Mouse (Mus musculus): ENCODE results near the gene Lipo2. TPM values are rescaled to one million over a fixed set of nuclear protein-coding genes. Genes with fewer than 3 reads are reported as not detected.

The Lipo2 gene
- not detected in 2 replicates for polyA plus RNA-seq (2012; rRNA removed; ENCODE audit: low replicate concordance)

GRCm38 (mm10) chr19:33751259-33751658, at the start of gene Lipo2:
Gene Lipo2, minus strand, starts transcription at chr19:33751359.

GRCm38 (mm10) chr19:33787359-33787758, 36.2 kb upstream of the Lipo2 start, which contains the start of gene Lipo1:
Gene Lipo1, minus strand, starts transcription at chr19:33787459.

GRCm38 (mm10) chr19:33761287-33762086, 10.3 kb upstream of the Lipo2 start, which contains the start of gene Lipo3:
Gene Lipo3, minus strand, starts transcription at chr19:33761951.

Other genes with a start within 250 kb of the Lipo2 start
- not detected in 2 replicates for gene Lipo4, start 233.6 kb downstream of the Lipo2 start, polyA plus RNA-seq (2012; rRNA removed; ENCODE audit: low replicate concordance)
- not detected in 2 replicates for gene Gm8978, start 126.1 kb downstream of the Lipo2 start, polyA plus RNA-seq (2012; rRNA removed; ENCODE audit: low replicate concordance)
- 0.85 and 1.6 TPM in 2 replicates for gene Lipo3, start 10.6 kb upstream of the Lipo2 start, polyA plus RNA-seq (2012; rRNA removed; ENCODE audit: low replicate concordance)
- not detected in 2 replicates for gene Lipo1, start 36.1 kb upstream of the Lipo2 start, polyA plus RNA-seq (2012; rRNA removed; ENCODE audit: low replicate concordance)
- gene Lipf, start 209.8 kb upstream of the Lipo2 start, polyA plus RNA-seq (2012; rRNA removed; ENCODE audit: low replicate concordance): not detected in 2 replicates

All from duodenum, adult 2 months (tissue).